ENCODE assay signal across 10 mouse cellular contexts in the genomic region with DNA sequence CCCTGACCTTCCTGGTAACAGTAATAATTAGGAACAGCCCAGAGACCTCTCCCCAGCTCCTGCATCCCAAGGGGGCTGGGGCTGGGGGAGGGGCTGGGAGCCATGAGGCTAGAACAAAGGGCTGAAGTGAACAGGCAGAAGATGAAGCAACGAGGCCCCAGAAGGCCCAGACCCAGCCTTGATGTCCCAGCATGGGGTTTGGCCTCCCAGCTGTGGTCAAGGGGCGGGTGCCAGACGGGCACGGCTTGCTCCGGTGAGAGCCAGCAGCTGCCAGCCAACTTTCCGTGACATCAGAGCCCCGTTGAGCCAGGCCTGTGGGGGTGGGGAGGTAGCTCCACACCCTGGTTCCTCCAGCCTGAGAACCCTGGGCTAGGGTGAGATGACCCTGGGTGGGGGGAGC. TPM values are rescaled to one million over a fixed set of nuclear protein-coding genes. Genes with fewer than 3 reads are reported as not detected.
A peak's percentile ranks its signal among the peaks of the same experiment; 100 is the strongest.
DNase-seq lines count a peak whose midpoint lies in the region; ATAC-seq and TF ChIP-seq lines count a peak whose summit lies in the region.
"Had no signal": no experiment of that assay in that cellular context is flagged by ENCODE, and none has a peak within 500 bp of the region (broad histone marks: within the 10 kb centered on the region; RNA-seq: fewer than 3 reads in every experiment).

No protein-coding gene starts in this region.

- no peak overlapping the region for H3K4me2 ChIP-seq in forebrain, embryonic 11.5 days (ENCODE audit: low read depth, low read length, severe bottlenecking)
- H3K4me2 ChIP-seq in forebrain, embryonic 12.5 days, result no peak overlapping the region
- H3K4me2 ChIP-seq: hindbrain, embryonic 15.5 days had no signal

- no peak overlapping the region for H3K27ac ChIP-seq in forebrain, embryonic 11.5 days (ENCODE audit: low read depth, low read length)
- no peak overlapping the region for H3K27ac ChIP-seq in forebrain, embryonic 12.5 days
- no peak overlapping the region for H3K27ac ChIP-seq in layer of hippocampus, adult 2 months
- H3K27ac ChIP-seq: hindbrain, embryonic 15.5 days had no signal

- WGBS in forebrain, embryonic 11.5 days, result 55% methylated on average over 7 of the region's 7 CpGs
- WGBS in forebrain, embryonic 12.5 days, result 48% methylated on average over 7 of the region's 7 CpGs

- no peak for TF ChIP-seq CTCF in layer of hippocampus, adult 2 months (conservative IDR thresholded peaks at IDR 0.05)

- no peak overlapping the region for H3K9ac ChIP-seq in forebrain, embryonic 11.5 days (ENCODE audit: low read length)
- H3K9ac ChIP-seq in forebrain, embryonic 12.5 days, result no peak overlapping the region
- H3K9ac ChIP-seq: hindbrain, embryonic 15.5 days had no signal

- no peaks in the 10 kb centered on the region for H3K36me3 ChIP-seq in forebrain, embryonic 11.5 days (ENCODE audit: control insufficient read depth, insufficient read depth, low read length)
- H3K36me3 ChIP-seq in forebrain, embryonic 12.5 days (replicated peaks), result no peaks in the 10 kb centered on the region
- H3K36me3 ChIP-seq: hindbrain, embryonic 15.5 days had no signal

- H3K4me3 ChIP-seq in forebrain, embryonic 11.5 days (ENCODE audit: low read depth, low read length), result no peak overlapping the region
- no peak overlapping the region for H3K4me3 ChIP-seq in forebrain, embryonic 12.5 days (replicated peaks)
- no peak overlapping the region for H3K4me3 ChIP-seq in layer of hippocampus, adult 2 months
- H3K4me3 ChIP-seq: hindbrain, embryonic 15.5 days; megakaryocyte, embryonic 14.5 days had no signal

- no peaks in the 10 kb centered on the region for H3K27me3 ChIP-seq in forebrain, embryonic 11.5 days (ENCODE audit: control insufficient read depth, insufficient read depth, low read length)
- no peaks in the 10 kb centered on the region for H3K27me3 ChIP-seq in forebrain, embryonic 12.5 days
- H3K27me3 ChIP-seq: hindbrain, embryonic 15.5 days had no signal

- no peaks in the 10 kb centered on the region for H3K9me3 ChIP-seq in forebrain, embryonic 11.5 days (ENCODE audit: control insufficient read depth, low read length)
- no peaks in the 10 kb centered on the region for H3K9me3 ChIP-seq in forebrain, embryonic 12.5 days
- H3K9me3 ChIP-seq: hindbrain, embryonic 15.5 days; megakaryocyte, embryonic 14.5 days had no signal

- ATAC-seq in forebrain, embryonic 11.5 days (replicated peaks; ENCODE audit: low FRiP score), result no peak
- ATAC-seq in forebrain, embryonic 12.5 days (ENCODE audit: low FRiP score), result no peak
- no peak for ATAC-seq in inflammation-experienced regulatory T-cells, adult 6 months

- no peaks in the 10 kb centered on the region for H3K4me1 ChIP-seq in forebrain, embryonic 11.5 days (replicated peaks; ENCODE audit: control insufficient read depth, insufficient read depth, low read length)
- peaks cover 10% of the 10 kb centered on the region for H3K4me1 ChIP-seq in forebrain, embryonic 12.5 days
- H3K4me1 ChIP-seq: hindbrain, embryonic 15.5 days; megakaryocyte, embryonic 14.5 days had no signal

- peak; percentile 57 for DNase-seq in forebrain, embryonic 11.5 days (ENCODE audit: low spot score)
- peak; percentile 9 for DNase-seq in NIH3T3 (ENCODE audit: low read depth)
- DNase-seq in gastrocnemius, postnatal 4 days (ENCODE audit: low spot score in 2 of 2), result peak; percentile 35 to 55
- DNase-seq in kidney, postnatal 4 days, result peak; percentile 19 to 40
- no peak for DNase-seq in urinary bladder, adult 2 months (ENCODE audit: low spot score)
- DNase-seq in layer of hippocampus, adult 2 months (ENCODE audit: low spot score in 2 of 2), result no peak

RNA-seq across cellular contexts. Expression of a gene that starts 7.3 kb away (rescaled TPM):
- not detected in 2 replicates for polyA plus RNA-seq in forebrain, embryonic 11.5 days (2014; fragmentation: Nextera tagmentation; extraction: Ambion mirVana)
- not detected in 2 replicates for polyA plus RNA-seq in forebrain, embryonic 12.5 days (2016; fragmentation: Nextera tagmentation; extraction: Ambion mirVana)
- total RNA-seq in gastrocnemius, postnatal 4 days (2021), result not detected
- not detected in 2 replicates for polyA plus RNA-seq in urinary bladder, adult 2 months (2012; rRNA removed)
- not detected for polyA plus RNA-seq in inflammation-experienced regulatory T-cells, adult 6 months (2017; shearing (Covaris generic))
- not detected for total RNA-seq in layer of hippocampus, adult 2 months (2021)
- polyA plus RNA-seq: hindbrain, embryonic 15.5 days had no signal

Comparison
In these comparisons a context has a peak if more than half of its experiments do, and no peak if none do; other contexts are left out.
1. DNase-seq: peak in forebrain, embryonic 11.5 days (single experiment), NIH3T3 (single experiment), gastrocnemius, postnatal 4 days (2 of 2) and kidney, postnatal 4 days (2 of 2); none in urinary bladder, adult 2 months (single experiment) and layer of hippocampus, adult 2 months (0 of 2).